Mouse (Mus musculus): ENCODE measurements around the gene Slc4a8.
A peak's percentile ranks its signal among the peaks of the same experiment; 100 is the strongest.

Gene Slc4a8

GRCm38 (mm10) chr15:100761419-100762185 is at the start of gene Slc4a8:
Slc4a8 (plus strand) TSS chr15:100761747.
- peak; percentile 78 to 86 for DNase-seq (ENCODE audit: low spot score in 2 of 2)

- no peak for DNase-seq (ENCODE audit: low spot score in 2 of 2)
Observed at GRCm38 (mm10) chr15:100714470-100714869, 47.1 kb upstream of the Slc4a8 start.

GRCm38 (mm10) chr15:100715399-100715993 is 46.1 kb upstream of the Slc4a8 start:
- DNase-seq (ENCODE audit: low spot score in 2 of 2): no peak

GRCm38 (mm10) chr15:100717933-100718332 is 43.6 kb upstream of the Slc4a8 start:
- no peak for DNase-seq (ENCODE audit: low spot score in 2 of 2)

GRCm38 (mm10) chr15:100718572-100718971 is 43.0 kb upstream of the Slc4a8 start:
- DNase-seq (ENCODE audit: low spot score in 2 of 2): no peak

GRCm38 (mm10) chr15:100719217-100719616 is 42.3 kb upstream of the Slc4a8 start:
- peak in 1 of 2 experiments; percentile 48 for DNase-seq (ENCODE audit: low spot score in 2 of 2)

- no peak for DNase-seq (ENCODE audit: low spot score in 2 of 2)
Observed at GRCm38 (mm10) chr15:100720066-100720465, 41.5 kb upstream of the Slc4a8 start.

GRCm38 (mm10) chr15:100721445-100721844 is 40.1 kb upstream of the Slc4a8 start:
- no peak for DNase-seq (ENCODE audit: low spot score in 2 of 2)

GRCm38 (mm10) chr15:100722026-100722425 is 39.5 kb upstream of the Slc4a8 start:
- DNase-seq (ENCODE audit: low spot score in 2 of 2): peak; percentile 50 to 55

- no peak for DNase-seq (ENCODE audit: low spot score in 2 of 2)
Observed at GRCm38 (mm10) chr15:100722564-100722963, 39.0 kb upstream of the Slc4a8 start.

- DNase-seq (ENCODE audit: low spot score in 2 of 2): peak in 1 of 2 experiments; percentile 35
Observed at GRCm38 (mm10) chr15:100723505-100723904, 38.0 kb upstream of the Slc4a8 start.

GRCm38 (mm10) chr15:100726721-100727120 is 34.8 kb upstream of the Slc4a8 start:
- no peak for DNase-seq (ENCODE audit: low spot score in 2 of 2)

- DNase-seq (ENCODE audit: low spot score in 2 of 2): peak in 1 of 2 experiments; percentile 40
Observed at GRCm38 (mm10) chr15:100727834-100728233, 33.7 kb upstream of the Slc4a8 start.

- no peak for DNase-seq (ENCODE audit: low spot score in 2 of 2)
Observed at GRCm38 (mm10) chr15:100728586-100728985, 33.0 kb upstream of the Slc4a8 start.

GRCm38 (mm10) chr15:100729281-100729985 is 32.1 kb upstream of the Slc4a8 start, which contains the start of gene Galnt6:
Galnt6 (minus strand) TSS chr15:100729376.
- no peak for DNase-seq (ENCODE audit: low spot score in 2 of 2)

GRCm38 (mm10) chr15:100731081-100731480 is 30.5 kb upstream of the Slc4a8 start:
- no peak for DNase-seq (ENCODE audit: low spot score in 2 of 2)

GRCm38 (mm10) chr15:100732580-100732979 is 29.0 kb upstream of the Slc4a8 start:
- no peak for DNase-seq (ENCODE audit: low spot score in 2 of 2)

- DNase-seq (ENCODE audit: low spot score in 2 of 2): no peak
Observed at GRCm38 (mm10) chr15:100735095-100735952, 26.2 kb upstream of the Slc4a8 start.

- DNase-seq (ENCODE audit: low spot score in 2 of 2): no peak
Observed at GRCm38 (mm10) chr15:100735953-100736300, 25.6 kb upstream of the Slc4a8 start.

- no peak for DNase-seq (ENCODE audit: low spot score in 2 of 2)
Observed at GRCm38 (mm10) chr15:100737667-100738066, 23.9 kb upstream of the Slc4a8 start.

- DNase-seq (ENCODE audit: low spot score in 2 of 2): no peak
Observed at GRCm38 (mm10) chr15:100738351-100738781, 23.2 kb upstream of the Slc4a8 start.

- DNase-seq (ENCODE audit: low spot score in 2 of 2): no peak
Observed at GRCm38 (mm10) chr15:100739442-100739841, 22.1 kb upstream of the Slc4a8 start.
